Mouse (Mus musculus) thymus, adult 2 months (tissue): ENCODE measurements around the gene Zbtb8a.

Source experiments
- CTCF ChIP-seq: fragments of 200-500 bp; IDR thresholded peaks from 2 replicates; pipeline ENCODE4 v1.5.1; 2012; ENCODE audit warnings: mild to moderate bottlenecking, control low read depth, low read length, moderate library complexity, borderline replicate concordance; ENCODE audit not compliant: control insufficient read depth, poor library complexity, insufficient read depth; ENCODE audit errors: extremely low read depth
- POLR2A ChIP-seq: fragments of 200-500 bp; IDR thresholded peaks from 2 replicates; pipeline ENCODE4 v1.6.1; 2012; ENCODE audit warnings: mild to moderate bottlenecking, low read length, control low read depth, moderate library complexity; ENCODE audit not compliant: control insufficient read depth, poor library complexity, insufficient read depth; ENCODE audit errors: extremely low read depth

DNA sequence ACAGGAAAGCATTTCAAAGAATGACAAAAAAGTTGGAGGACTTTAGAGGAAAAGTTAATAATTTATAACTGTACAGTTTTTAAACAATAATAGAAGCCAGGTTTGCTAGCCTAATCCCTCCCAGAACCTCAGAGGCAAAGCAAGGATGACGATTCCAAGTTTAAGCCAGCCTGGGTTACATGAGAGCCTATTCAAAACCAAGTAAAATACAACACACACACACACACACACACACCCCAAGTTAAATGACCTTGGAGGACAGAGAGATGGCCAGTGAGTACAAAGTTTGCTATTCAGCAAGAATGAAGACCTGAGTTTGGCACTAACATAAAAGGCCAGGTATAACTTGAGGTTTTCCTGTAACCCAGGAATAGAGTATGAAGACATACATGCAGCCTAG, 51.7 kb downstream of the Zbtb8a start:
- no peak for TF ChIP-seq CTCF
- TF ChIP-seq POLR2A = no peak
